Mouse (Mus musculus) frontal cortex, postnatal 25 days (tissue): ENCODE data around the gene Tpi1.
A peak's percentile ranks its signal among the peaks of the same experiment; 100 is the strongest.

Experiments
- DNase-seq, 2 experiments: peaks; one replicate each; pipeline ENCODE4 v3.0.0; 2022; ENCODE audit warnings: low spot score in 2 of 2

Tpi1 gene

DNA sequence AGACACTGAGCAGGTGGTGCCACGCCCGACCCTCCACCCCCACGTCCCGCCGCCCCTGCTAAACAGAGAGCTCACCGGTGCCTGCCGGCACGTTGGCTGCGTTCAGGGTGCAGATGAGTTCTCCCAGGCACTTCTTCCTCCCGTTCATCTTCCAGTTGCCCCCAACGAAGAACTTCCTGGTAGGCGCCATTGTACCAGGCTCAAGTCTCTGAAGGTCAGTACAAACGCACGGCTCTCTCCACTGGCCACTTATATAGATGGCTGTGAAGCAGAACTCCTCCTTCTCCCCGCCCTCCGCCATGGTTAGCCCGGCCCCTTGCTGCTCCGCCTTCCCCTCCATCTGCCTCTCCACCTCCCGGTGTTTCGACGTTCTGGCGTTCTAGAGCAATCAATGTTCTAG is at the start of gene Tpi1:
Tpi1 (minus strand) TSS at position 364 of the 400 bp plus-strand sequence.
- peak; percentile 78 to 81 for DNase-seq

DNA sequence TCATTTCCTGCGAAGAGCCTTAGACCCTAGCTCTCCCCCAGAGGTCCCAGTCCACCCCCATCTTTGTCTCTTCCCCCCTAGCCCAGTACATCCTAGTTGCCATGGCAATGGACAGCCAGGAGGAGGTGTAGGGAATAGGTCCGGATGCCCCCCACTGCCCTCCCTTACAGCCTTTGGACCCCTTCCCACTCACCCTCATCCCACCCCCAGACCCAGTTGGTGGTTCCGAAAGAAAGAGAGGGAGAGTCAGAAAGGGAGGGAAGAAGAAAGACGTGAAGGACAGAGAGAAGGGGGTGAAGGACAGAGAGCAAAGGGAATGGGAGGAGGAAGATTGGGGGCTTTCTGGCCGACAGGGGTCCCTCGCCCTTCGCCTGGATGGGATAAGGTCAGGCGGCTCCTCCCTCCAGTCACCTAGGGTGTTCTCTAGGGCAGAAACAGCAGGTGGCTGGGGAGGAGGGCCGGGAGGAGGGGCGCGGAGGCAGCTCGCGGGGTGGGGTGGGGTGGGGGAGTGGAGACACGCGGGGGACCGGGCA is 49.1 kb upstream of the Tpi1 start:
- no peak for DNase-seq

DNA sequence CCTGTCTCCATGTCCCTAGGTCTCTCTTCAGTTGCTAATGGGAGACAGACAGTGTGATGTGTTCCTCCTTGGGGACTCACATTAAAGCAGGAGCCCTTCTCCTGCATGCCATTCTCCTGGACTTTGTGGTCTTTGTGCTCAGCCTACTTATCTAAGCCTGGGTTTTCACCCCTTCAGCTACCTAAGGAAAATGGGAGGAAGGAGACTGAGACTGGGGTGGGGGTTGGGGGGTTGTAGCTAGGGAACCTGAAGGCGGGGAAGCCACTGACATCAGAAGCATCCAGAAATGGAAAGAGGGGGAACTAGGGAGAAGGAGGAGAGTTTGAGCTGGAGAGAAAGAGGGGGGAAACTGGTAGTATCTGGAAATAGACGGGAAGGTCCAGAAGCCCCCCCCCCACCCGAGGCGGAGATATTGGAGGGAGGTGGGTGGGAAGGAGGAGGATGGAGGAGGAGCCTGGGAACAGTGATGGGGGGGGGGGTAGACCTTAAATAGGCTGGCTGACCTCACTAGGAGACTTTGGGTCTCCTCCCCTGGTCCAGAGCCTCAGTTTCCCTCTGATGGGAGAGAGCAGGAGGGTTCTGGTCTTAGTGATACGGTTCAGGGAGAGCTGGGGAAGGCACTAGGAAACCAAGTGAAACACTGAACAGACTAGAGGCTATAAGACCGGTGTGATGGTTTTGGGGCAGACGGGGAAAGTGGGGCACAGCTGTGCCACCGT is 48.5 kb upstream of the Tpi1 start:
- no peak for DNase-seq

- no peak for DNase-seq
Observed at GRCm38 (mm10) chr6:124861802-124862201, 47.7 kb upstream of the Tpi1 start.

DNA sequence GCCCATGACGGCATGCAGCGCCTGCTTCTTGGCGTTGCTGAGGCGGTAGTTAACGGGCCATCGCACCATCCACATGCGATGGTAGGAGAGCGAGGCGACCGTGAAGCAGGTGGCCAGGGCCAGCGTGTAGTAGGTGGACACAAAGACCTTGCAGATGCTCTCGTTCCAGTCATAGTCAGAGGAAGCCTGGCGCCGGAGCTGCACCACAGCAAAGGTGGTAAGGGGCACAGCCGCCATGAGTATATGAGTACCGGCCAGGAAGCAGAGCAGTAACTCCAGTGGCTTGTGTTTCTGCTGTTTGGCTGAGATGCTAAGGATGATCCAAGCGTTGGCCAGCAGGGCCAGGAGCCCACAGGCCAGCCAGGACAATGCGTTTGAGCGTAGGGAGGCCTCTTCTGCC is 47.2 kb upstream of the Tpi1 start:
- no peak for DNase-seq

DNA sequence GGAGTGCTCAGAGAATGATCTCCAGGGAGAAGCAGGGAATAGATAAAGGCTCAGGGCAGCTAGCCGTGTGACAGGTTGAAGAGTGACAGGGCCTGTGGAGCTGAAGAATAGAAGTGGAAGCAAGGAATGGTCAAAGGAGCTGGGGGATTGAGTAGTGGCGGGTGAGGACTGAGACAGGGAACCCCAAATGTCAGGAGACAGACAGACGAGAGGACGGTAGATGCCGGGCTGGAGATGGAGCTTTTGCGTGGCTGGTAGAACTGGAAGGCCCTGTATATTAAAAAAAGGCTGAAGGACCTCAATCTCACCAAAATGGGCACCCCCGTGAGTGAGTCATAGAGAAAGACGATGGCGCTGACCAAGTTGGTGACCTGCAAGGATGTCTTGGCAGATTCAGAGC is 46.4 kb upstream of the Tpi1 start:
- DNase-seq = no peak

- peak; percentile 89 to 91 for DNase-seq
Observed at GRCm38 (mm10) chr6:124859725-124860124, 45.6 kb upstream of the Tpi1 start.

DNA sequence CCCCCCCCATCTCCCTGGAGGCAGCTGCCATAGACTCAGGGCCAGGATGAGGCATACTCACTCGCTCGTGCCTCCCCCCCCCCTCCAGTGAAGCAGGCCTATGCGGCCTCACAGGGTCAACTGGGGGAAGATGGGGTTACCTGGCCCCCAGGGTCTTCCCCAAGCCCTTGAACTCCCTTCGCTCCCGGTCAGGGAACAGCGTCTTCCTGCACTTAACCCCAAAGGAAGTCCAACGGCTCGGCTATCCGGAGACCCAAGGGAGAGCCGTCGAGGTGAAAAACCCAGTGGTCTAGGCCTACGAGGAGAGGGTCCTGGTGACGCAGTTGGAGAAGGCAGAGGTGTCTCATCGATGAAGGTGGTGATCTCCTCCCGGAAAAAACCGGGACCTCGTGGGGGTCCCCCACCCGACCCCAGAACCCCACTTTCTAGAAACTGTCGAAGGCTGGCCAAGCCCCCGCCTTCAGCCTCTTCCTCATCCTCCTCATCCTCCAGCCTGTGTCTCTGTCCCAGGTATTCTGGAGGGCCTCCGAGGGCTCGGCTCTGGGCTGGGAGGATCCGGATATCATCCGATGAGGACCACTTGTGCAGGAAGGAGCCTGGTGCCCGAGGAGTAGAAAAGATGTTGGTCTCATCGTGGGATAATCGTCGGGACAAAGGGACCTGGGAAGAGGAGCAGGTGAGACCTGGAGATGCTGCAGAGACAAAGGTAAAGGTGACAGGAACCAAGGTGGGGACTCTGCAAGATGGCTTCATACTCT is 44.6 kb upstream of the Tpi1 start:
- no peak for DNase-seq

DNA sequence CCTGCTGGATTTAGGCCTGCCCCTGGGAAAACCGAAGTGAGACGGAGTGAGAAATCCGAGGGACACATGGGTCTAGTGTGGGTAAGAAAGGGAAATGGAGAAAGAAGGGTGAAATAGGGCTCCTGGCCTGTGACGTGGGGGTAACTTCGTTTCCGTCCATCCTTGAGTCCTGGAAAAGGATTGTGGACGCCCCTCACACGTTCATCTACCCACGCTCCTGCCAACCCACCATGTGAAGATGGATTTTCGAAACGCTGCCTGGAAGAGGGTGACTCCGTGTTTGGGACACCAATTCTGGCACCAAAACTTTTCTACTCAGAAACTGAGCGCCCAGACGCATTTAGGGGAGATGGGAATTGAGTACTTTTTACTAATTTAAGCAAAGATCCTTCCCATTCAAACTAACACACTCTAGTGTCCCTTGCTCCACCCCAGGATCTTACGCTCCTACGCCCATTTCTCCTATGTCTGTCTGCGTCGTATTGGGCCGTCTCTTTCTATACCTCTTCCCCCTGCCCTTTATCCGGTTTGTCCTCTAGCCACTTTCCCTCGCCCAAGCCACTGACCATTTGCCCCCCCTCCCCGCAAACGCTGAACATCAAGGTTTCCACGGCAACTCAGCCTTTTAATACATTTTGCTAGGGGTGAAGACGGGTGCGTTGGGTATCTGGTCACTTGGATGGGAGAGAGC is 43.9 kb upstream of the Tpi1 start:
- DNase-seq = no peak

DNA sequence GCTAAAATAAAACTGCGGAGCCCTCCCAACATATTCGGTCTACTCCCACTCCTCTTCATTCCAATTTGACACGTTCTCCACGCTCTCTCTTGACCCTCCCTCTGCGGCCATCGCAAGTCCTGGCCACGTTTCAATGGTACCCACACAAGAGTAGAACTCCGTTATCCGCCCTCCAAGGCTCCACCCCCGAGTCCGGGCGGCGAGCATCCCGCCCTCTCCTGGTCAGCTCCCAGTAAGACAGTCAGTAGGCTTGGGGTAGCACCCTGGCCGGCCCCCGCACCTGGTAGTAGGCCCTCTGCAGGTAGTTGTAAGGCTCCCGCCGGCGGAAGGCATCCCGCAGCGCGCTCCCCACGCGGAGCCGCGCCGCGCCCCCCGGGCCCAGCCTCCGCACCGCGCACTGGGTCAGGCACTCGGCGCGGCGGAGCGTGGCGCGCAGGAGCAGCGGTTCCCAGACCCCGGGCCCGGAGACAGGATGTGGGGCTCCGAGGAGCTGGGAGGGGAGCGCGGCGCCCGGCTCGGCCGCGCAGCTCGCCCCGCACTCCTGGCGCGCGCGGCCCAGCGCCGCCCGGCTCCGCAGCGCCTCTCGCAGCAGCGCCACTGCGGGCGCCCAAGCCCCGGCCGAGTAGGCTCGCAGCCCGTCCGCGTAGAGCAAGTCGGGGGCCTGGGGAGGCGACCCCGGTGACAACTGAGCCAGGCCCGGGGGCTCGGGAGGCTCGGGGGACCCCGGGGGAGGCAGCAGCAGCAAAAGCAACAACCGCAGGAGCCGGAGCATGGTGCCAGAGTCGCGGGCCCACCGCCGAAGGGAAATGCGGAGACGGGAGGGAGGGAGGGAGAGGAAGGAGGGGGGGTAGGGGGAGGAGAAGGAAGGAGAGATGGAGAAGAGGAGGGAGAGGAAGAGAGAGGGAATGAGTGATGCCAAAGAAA is 43.1 kb upstream of the Tpi1 start, which contains the start of gene P3h3:
P3h3 (minus strand) TSS at position 837 of the 924 bp plus-strand sequence.
- peak; percentile 64 to 81 for DNase-seq

DNA sequence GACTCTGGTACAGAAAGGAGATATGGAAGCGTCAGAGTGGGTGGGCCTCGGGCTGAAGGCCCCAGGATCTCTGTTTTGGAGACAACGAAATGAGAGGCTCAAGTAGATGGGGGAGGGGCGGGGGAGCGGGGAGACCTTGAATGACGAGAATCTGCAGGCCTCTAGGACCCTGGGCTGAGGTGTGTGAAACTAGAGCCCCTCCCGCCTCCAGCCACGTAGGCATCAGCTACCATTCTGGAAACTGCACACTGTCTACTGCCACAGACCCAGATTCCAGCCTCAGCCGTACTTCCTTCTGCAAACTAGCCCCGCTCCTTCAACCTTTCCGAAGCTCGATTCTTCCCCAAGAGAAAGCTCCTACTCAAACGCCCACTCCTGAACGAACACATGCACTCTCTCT is 42.2 kb upstream of the Tpi1 start:
- DNase-seq = peak in 1 of 2 experiments; percentile 40

GRCm38 (mm10) chr6:124854647-124855046 is 40.6 kb upstream of the Tpi1 start:
- no peak for DNase-seq

- no peak for DNase-seq
Observed at GRCm38 (mm10) chr6:124850535-124850934, 36.4 kb upstream of the Tpi1 start.

GRCm38 (mm10) chr6:124847305-124847704 is 33.2 kb upstream of the Tpi1 start:
- peak; percentile 94 to 96 for DNase-seq

DNA sequence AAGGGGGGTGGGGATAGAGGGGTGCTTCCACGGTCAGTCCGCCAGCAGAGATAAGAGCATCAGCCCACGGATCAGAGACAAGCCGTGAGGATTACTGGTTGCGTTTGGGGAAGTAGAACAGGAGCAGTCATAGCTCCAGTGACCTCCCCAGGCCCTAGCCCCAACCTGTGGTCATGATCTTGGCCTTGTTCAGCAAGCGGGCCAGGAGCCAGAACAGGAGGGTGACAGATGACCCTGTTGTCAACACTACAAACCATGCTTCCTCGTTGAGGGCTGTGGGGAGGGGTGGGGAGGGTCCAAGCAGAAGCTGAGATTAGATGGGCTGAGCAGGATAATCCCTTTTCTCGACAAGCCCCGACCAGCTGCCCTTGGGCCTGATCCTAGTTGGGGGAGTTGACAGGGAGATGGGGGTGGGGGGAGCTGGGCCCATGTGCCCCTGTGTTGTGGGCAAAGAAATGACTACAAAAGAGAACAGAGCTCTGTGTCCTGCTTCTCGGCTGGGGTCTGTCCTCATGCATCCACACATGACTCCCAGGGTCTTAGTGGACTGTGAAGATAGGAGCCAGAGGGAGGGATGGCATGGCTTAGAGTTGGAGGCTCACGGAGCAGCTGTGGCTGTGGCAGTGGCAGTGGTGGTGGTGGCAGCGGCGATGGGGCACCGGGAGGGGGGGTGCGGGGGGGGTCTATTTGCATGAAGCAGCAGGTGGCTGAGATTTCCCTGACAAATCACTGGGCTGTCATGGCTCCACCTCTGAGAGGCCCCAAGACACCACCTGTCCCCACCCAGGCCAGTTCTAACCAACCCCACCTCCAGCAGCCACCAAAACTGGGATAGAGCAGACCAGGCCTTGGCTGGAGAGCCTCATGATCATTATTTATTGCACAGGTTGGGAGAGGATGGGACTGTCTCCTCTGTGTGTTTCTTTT is 26.4 kb upstream of the Tpi1 start, which contains the start of gene Gnb3:
Gnb3 (minus strand) TSS at position 35 of the 927 bp plus-strand sequence.
- no peak for DNase-seq

- no peak for DNase-seq
Observed at GRCm38 (mm10) chr6:124839805-124840204, 25.7 kb upstream of the Tpi1 start.

DNA sequence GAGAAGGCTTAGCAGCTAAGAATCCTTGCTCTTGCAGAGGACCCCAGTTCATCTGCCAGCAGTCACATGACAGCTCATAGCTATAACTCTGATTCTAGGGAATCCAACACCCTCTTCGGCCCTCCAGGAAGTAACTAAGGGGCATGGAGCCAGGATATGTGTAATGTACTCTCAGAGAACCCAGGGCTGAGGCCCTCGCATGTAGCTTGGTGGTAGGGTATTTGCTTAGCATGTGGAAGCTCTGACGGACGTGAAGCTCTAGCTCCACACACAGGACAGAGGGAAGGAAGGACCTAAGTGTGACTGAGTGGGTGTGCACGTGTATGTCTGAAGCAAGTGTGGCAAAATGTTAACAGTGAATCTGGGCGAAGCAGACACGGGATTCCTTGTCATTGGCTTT is 22.3 kb upstream of the Tpi1 start:
- DNase-seq = no peak

DNA sequence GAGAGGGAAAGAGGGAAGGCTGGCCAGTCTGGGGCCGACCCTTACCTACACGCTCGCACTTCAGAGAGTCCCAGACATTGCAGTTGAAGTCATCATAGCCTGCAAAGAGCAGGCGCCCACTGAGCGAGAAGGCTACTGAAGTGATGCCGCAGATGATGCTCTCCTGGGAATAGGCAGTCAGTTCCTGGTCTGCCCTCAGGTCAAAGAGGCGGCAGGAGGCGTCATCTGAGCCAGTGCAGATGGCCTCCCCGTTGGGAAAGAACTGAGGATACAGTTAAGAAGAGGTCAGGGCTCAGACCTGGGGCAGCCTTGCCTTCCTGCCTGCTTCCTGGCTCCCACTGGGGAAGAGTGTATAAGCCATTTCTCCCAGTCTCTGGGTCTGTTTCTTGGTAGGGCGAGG is 21.4 kb upstream of the Tpi1 start:
- DNase-seq = no peak

DNA sequence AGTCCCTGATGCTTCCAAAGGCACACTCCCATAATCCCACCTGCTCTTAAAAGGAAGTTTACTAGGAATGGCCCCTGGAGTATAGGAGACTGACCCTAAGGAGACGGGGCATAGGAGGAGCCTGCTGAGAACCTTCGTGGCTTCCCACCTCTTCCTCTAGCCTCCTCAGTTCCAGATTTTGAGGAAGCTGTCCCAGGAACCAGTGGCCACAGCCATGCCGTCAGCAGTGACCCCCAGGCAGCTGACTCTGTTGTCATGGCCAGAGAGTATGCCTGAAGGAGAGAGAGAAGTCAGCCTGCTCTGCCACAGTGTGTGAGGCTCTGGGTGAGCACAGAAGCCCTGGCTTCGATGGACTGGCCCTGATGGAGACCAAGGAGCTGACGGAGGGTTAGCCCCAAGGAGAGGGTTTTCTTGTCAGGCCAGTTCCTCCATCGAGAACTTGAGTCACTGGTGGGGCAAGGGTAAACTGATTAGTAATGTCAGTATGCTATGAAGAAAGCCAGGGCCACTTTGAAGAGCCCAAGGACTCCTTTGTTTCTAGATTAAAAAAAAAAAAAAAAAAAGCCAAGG is 20.5 kb upstream of the Tpi1 start:
- no peak for DNase-seq

GRCm38 (mm10) chr6:124831649-124832048 is 17.6 kb upstream of the Tpi1 start:
- DNase-seq = no peak
